24 mouse cellular contexts compared by ENCODE assay signal in the genomic region with DNA sequence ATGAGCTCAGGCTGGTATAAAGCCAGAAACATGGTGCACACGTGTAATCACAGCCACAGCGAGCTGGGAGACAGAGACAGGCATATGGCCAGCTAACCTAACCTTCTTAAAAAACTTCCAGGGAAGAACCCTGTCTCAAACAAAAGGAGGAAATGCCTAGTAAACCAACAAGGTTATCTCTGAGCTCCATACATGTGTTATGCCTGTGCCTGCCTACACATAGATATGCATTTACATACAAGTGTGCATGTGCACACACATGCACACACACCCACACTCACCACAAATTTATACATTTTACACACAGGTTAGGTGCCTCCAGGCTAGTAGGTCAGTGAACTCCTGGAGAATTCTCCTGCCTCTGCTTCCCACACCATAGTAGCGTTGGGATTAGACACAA.
"Had no signal": no experiment of that assay in that cellular context is flagged by ENCODE, and none has a peak within 500 bp of the region (broad histone marks: within the 10 kb centered on the region; RNA-seq: fewer than 3 reads in every experiment).

No protein-coding gene starts in this region.

- H3K27me3 ChIP-seq: heart, embryonic 13.5 days; heart, embryonic 15.5 days; hindbrain, embryonic 13.5 days; intestine, embryonic 15.5 days; limb, embryonic 13.5 days had no signal

- H3K27ac ChIP-seq: heart, adult 2 months; heart, embryonic 13.5 days; heart, embryonic 15.5 days; hindbrain, embryonic 13.5 days; intestine, embryonic 15.5 days; layer of hippocampus, adult 2 months; left cerebral cortex, adult 2 months; limb, embryonic 13.5 days had no signal

- DNase-seq: gastrocnemius, postnatal 14 days; gastrocnemius, postnatal 36 days; heart, adult 11 months; heart, adult 2 months; heart, postnatal 14 days; heart, postnatal 36 days; kidney, adult 18-20 months; kidney, adult 8-10 months; kidney, postnatal 10 days; kidney, postnatal 25 days; kidney, postnatal 4 days; liver had no signal

- ATAC-seq: hindbrain, embryonic 16.5 days; inflammation-experienced regulatory T-cells, adult 6 months; intestine, embryonic 15.5 days; intestine, postnatal 0 days had no signal

- H3K36me3 ChIP-seq: heart, embryonic 13.5 days; heart, embryonic 15.5 days; hindbrain, embryonic 13.5 days; intestine, embryonic 15.5 days; limb, embryonic 13.5 days had no signal

- H3K4me3 ChIP-seq: heart, adult 2 months; heart, embryonic 13.5 days; heart, embryonic 15.5 days; hindbrain, embryonic 13.5 days; intestine, embryonic 15.5 days; layer of hippocampus, adult 2 months; left cerebral cortex, adult 2 months; limb, embryonic 13.5 days had no signal

- H3K4me2 ChIP-seq: heart, embryonic 11.5 days; heart, embryonic 13.5 days; heart, embryonic 15.5 days; hindbrain, embryonic 13.5 days; intestine, embryonic 15.5 days; limb, embryonic 13.5 days; liver, embryonic 11.5 days had no signal

- H3K9ac ChIP-seq: heart, embryonic 13.5 days; heart, embryonic 15.5 days; hindbrain, embryonic 13.5 days; intestine, embryonic 15.5 days; limb, embryonic 13.5 days had no signal

- H3K9me3 ChIP-seq: heart, embryonic 13.5 days; heart, embryonic 15.5 days; hindbrain, embryonic 13.5 days; intestine, embryonic 15.5 days; limb, embryonic 13.5 days had no signal

- H3K4me1 ChIP-seq: heart, embryonic 13.5 days; heart, embryonic 15.5 days; hindbrain, embryonic 13.5 days; intestine, embryonic 15.5 days; limb, embryonic 13.5 days had no signal
